Mouse (Mus musculus) liver, adult 2 months (tissue): ENCODE measurements around the gene Umps.

Source experiments
- CTCF ChIP-seq: fragments of 200-500 bp; IDR thresholded peaks from 2 replicates; pipeline ENCODE4 v1.5.1; 2011; ENCODE audit warnings: low read depth, low read length, control low read depth
- POLR2A ChIP-seq: fragments of 200-500 bp; IDR thresholded peaks from 2 replicates; pipeline ENCODE4 v1.6.1; 2011; ENCODE audit warnings: low read length, control low read depth; ENCODE audit not compliant: insufficient read depth; ENCODE audit errors: extremely low read depth

DNA sequence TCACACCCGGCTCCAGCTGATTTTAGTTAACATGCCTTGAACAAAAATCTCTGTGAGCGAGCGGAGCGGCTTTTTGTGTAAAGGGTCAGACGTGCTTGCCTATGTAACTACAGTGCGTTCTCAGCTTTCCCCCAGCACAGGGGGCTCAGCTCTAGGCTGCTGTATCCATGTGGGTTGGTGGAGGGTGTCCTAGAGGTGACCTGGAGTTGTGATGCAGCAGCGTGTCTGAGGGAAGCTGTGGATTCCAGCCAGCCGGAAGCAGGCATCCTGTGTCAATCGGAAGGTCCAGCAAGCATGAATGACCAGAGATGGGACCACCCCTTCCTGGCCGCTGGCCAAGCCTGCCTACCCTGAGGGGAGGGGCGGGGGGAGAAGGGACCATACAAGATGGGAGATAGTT lies 24.5 kb downstream of the Umps start:
- TF ChIP-seq CTCF, result no peak
- no peak for TF ChIP-seq POLR2A
